11 mouse cellular contexts compared by ENCODE assay signal in the genomic region with DNA sequence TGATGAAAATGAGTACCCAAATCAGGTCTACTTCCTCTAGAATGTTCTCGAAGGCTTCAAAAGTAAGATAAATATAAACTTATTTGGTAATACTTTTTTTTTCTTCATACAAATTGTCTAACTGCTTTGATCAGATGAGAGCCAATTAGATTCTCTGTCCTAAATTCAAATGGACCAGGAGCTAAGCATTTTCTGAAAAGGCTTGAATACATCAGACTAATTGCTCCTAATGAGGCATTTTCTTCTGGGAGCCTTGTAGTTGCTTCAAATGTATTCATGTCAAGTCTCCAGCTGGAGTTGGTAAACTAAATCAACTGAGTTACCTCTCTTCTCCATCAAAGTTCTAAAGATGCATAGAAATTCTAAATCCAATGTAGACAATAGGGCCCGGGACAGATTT.
"Had no signal": no experiment of that assay in that cellular context is flagged by ENCODE, and none has a peak within 500 bp of the region (broad histone marks: within the 10 kb centered on the region; RNA-seq: fewer than 3 reads in every experiment).

No protein-coding gene starts in this region.

- H3K4me2 ChIP-seq: limb, embryonic 12.5 days; midbrain, embryonic 12.5 days had no signal

- H3K4me3 ChIP-seq: limb, embryonic 12.5 days; midbrain, embryonic 12.5 days had no signal

- H3K27ac ChIP-seq: limb, embryonic 12.5 days; liver, embryonic 14.5 days; midbrain, embryonic 12.5 days; stomach, postnatal 0 days had no signal

- H3K9ac ChIP-seq: limb, embryonic 12.5 days; liver, embryonic 14.5 days; midbrain, embryonic 12.5 days had no signal

- DNase-seq: kidney, adult 2 months; kidney, postnatal 25 days; layer of hippocampus, adult 9-11 months; liver; lung, adult 18-20 months; thymus, postnatal 14 days had no signal

- H3K36me3 ChIP-seq: limb, embryonic 12.5 days; midbrain, embryonic 12.5 days had no signal

- ATAC-seq: midbrain, embryonic 16.5 days had no signal

- H3K4me1 ChIP-seq: limb, embryonic 12.5 days had no signal

- H3K9me3 ChIP-seq: limb, embryonic 12.5 days; midbrain, embryonic 12.5 days had no signal

- H3K27me3 ChIP-seq: limb, embryonic 12.5 days had no signal
